Mouse (Mus musculus) ES-E14 (cell line): ENCODE measurements at regions not wholly inside any gene's neighbourhood (a gene's known extent, or its start where the extent isn't known, plus 50 kb on each side); places are given as distances from the start of the nearest gene placed in this dataset.

ENCODE experiments used
- CHD2 ChIP-seq: IDR thresholded peaks from 2 replicates; pipeline ENCODE4 v1.6.1; 2014; ENCODE audit warnings: mild to moderate bottlenecking, low read depth, low read length, inconsistent platforms
- HCFC1 ChIP-seq: IDR thresholded peaks from 2 replicates; pipeline ENCODE4 v1.6.1; 2012; ENCODE audit warnings: low read length, inconsistent platforms, borderline replicate concordance; ENCODE audit not compliant: insufficient read depth
- ZC3H11A ChIP-seq: IDR thresholded peaks from 2 replicates; pipeline ENCODE4 v1.6.1; 2012; ENCODE audit warnings: low read depth, mild to moderate bottlenecking, inconsistent platforms, low read length, borderline replicate concordance

DNA sequence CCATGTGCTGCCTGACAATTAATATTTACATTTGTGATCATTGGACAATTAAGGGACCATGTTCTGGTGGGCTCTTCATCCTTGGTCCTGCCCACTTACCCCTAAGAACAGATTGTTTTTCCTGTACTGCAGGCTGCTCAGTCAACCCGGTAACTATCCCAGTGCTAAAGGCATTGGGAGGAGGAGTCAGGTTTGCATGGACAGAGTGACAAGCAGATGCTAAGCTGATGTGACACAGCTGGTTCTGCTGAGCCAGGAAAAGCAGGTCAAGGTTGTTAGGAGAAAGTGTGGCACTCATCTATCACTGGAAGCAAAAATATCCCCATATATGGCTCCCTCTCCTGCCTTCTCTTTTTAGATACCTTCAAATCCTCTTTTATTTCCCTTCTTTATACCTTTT, 176.1 kb downstream of the Tfap2b start:
- no peak for TF ChIP-seq HCFC1
- no peak for TF ChIP-seq CHD2
- TF ChIP-seq ZC3H11A = no peak
